Mouse (Mus musculus) neural tube, embryonic 15.5 days (tissue): Measurements from ENCODE around the gene Rbms3. TPM values are rescaled to one million over a fixed set of nuclear protein-coding genes. Genes with fewer than 3 reads are reported as not detected.

Experiments used
- ATAC-seq: fragments of 200-750 bp; cut with Nextera tagmentation; 2 replicates; pipeline ENCODE4 v1.8.0; 2017; ENCODE audit warnings: mild to moderate bottlenecking, moderate TSS enrichment, moderate library complexity; ENCODE audit not compliant: low FRiP score
- H3K27ac ChIP-seq: fragments of 300-500 bp; sonication (generic); replicated peaks from 2 replicates; pipeline ENCODE4 v1.5.1; 2015; ENCODE audit warnings: mild to moderate bottlenecking, inconsistent platforms
- H3K27me3 ChIP-seq: fragments of 300-500 bp; sonication (generic); replicated peaks from 2 replicates; pipeline ENCODE4 v1.6.1; 2015; ENCODE audit warnings: inconsistent platforms
- H3K36me3 ChIP-seq: fragments of 300-500 bp; sonication (generic); 2 replicates; pipeline ENCODE4 v1.6.1; 2015; ENCODE audit warnings: inconsistent platforms
- H3K4me1 ChIP-seq: fragments of 300-500 bp; sonication (generic); 2 replicates; pipeline ENCODE4 v1.6.1; 2015; ENCODE audit warnings: inconsistent platforms
- H3K4me2 ChIP-seq: fragments of 300-500 bp; sonication (generic); 2 replicates; pipeline ENCODE4 v1.6.1; 2015; ENCODE audit warnings: inconsistent platforms, mild to moderate bottlenecking, moderate library complexity
- H3K4me3 ChIP-seq: fragments of 300-500 bp; sonication (generic); replicated peaks from 2 replicates; pipeline ENCODE4 v1.5.1; 2015; ENCODE audit warnings: mild to moderate bottlenecking, inconsistent platforms
- H3K9ac ChIP-seq: fragments of 300-500 bp; sonication (generic); replicated peaks from 2 replicates; pipeline ENCODE4 v1.6.1; 2015; ENCODE audit warnings: mild to moderate bottlenecking, inconsistent platforms
- H3K9me3 ChIP-seq: fragments of 300-500 bp; sonication (generic); replicated peaks from 2 replicates; pipeline ENCODE4 v1.6.1; 2016; ENCODE audit warnings: inconsistent platforms
- WGBS: fragments of 180-500 bp; shearing (Covaris S2); methylation state at CpG from one replicate; pipeline ENCODE4 v1.1.7; 2015; ENCODE audit warnings: mixed read lengths; 5-methylcytosine and 5-hydroxymethylcytosine counted together
- polyA plus RNA-seq: library from polyadenylated mRNA; unstranded; fragments of >200 nt; fragmentation: Nextera tagmentation; extraction: Ambion mirVana; gene quantifications from 2 replicates; pipeline ENCODE4 v1.2.1, GENCODE M21; 2015

Gene Rbms3
- polyA plus RNA-seq, 1 experiment from 2014 or later, result 83.4 TPM

DNA sequence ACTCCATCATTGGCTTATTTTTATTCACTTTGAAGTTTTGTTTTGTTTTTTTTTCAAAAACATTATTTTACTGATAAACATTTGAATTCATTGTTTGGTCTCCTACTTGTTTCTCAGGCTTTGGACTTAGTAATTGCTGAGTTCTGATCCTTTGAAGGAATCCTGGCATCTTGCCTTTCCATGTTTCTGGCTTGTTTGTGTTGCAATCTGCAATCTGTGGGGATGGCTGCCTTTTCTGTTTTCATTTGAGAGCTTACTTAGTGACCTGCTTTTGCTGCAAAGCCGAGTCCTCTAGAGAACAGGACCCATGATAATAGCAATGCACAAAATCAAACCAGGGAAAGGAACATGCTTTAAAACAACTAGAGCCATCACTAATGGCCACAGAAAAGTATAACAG lies 969.8 kb downstream of the Rbms3 start:
- WGBS, result 81% methylated on average over 1 of the region's 1 CpGs
- no peak overlapping the region for H3K9ac ChIP-seq
- no peak overlapping the region for H3K4me2 ChIP-seq
- H3K27ac ChIP-seq, result no peak overlapping the region
- no peaks in the 10 kb centered on the region for H3K9me3 ChIP-seq
- H3K36me3 ChIP-seq, result no peaks in the 10 kb centered on the region
- no peaks in the 10 kb centered on the region for H3K4me1 ChIP-seq
- ATAC-seq, result no peak
- H3K27me3 ChIP-seq, result no peaks in the 10 kb centered on the region
- H3K4me3 ChIP-seq, result no peak overlapping the region

DNA sequence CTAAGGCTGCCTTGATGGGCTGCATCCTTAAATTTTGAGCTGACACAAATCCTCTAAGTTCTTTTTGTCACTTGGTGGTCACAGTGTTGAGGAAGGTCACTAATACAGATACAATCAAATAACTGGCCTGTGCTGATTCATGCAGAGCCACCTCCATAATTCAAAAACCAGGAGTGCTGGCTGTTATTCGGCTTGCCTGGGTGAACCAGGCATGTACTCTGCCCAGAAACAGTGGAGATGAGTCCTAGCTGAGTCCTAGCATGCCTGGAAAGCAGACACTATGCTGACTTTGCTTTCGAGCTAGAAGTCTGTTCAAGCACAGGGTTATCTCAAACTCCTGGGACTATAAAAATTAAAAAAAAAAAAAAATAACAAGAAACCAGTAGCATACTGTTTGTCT lies 972.6 kb downstream of the Rbms3 start:
- ATAC-seq, result no peak
- Histone ChIP-seq H3K27me3 (no peaks in the 10 kb centered on the region), H3K9me3 (no peaks in the 10 kb centered on the region), H3K4me3 (no peak overlapping the region), H3K4me2 (no peak overlapping the region), H3K27ac (no peak overlapping the region), H3K9ac (no peak overlapping the region), H3K4me1 (no peaks in the 10 kb centered on the region), H3K36me3 (no peaks in the 10 kb centered on the region)
- 87% methylated on average over 2 of the region's 2 CpGs for WGBS

DNA sequence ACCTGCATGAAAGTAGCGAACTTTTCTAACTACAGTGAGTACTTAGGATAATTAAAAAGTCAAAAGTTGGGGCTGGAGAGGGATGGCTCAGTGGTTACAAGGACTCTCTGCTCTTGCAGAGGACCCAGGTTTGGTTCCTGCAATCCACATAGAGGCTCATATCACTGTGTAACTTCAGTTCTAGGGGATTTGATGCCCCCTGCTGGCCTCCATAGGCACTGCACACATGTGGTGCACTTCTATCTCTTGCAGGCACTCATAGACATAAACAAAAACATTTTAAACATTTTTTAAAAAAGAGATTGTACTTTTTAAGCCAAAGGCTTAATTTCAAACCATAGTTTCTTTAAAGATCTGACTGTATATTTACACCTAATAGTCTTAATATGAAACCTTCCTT lies 978.3 kb downstream of the Rbms3 start:
- ATAC-seq, result no peak
- H3K4me1 ChIP-seq, result no peaks in the 10 kb centered on the region
- H3K9me3 ChIP-seq, result no peaks in the 10 kb centered on the region
- H3K27me3 ChIP-seq, result no peaks in the 10 kb centered on the region
- 97% methylated on average over 1 of the region's 1 CpGs for WGBS
- no peak overlapping the region for H3K9ac ChIP-seq
- no peaks in the 10 kb centered on the region for H3K36me3 ChIP-seq
- H3K27ac ChIP-seq, result no peak overlapping the region
- H3K4me3 ChIP-seq, result no peak overlapping the region
- no peak overlapping the region for H3K4me2 ChIP-seq

GRCm38 (mm10) chr9:116649955-116650354 lies 979.8 kb downstream of the Rbms3 start:
- 77% methylated on average over 4 of the region's 4 CpGs for WGBS

DNA sequence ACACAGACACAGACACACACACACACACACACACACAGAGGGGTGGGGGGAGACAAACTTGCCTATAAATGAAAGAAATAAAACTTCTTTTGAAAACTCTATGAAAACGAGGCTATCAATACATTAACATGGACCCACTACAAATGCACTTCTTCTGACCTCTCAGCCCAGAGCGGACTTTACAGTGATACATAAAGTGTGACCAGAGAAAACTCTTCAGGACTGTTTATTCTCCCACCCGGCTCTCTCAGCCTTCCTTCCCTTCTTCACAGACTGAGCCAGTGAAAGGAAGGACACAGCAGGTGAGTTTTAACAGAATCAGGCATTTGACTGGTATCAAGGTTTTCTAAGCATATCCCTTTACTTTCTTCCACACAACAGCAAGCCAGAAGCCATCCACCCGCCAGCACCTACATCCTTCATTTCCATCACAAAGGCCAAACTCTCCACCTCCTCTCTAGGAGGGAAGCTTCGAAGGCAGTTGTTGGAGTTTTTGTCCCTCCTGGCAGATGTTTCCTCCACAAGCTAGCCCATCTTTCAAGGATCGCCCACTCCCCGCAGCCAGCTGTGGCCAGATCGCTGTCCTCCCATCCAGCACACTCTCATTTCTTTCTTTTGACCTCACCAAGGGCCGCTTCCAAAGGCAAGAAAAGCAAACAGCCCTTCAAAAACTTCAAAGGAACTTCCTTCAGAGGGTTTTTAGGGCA lies 980.5 kb downstream of the Rbms3 start:
- Histone ChIP-seq H3K36me3 (no peaks in the 10 kb centered on the region), H3K4me3 (no peak overlapping the region), H3K4me2 (no peak overlapping the region), H3K9ac (no peak overlapping the region), H3K27me3 (no peaks in the 10 kb centered on the region), H3K9me3 (no peaks in the 10 kb centered on the region), H3K27ac (no peak overlapping the region), H3K4me1 (no peaks in the 10 kb centered on the region)
- 19% methylated on average over 9 of the region's 9 CpGs for WGBS
- no peak for ATAC-seq

More at GRCm38 (mm10) chr9:116649955-116650354, 979.8 kb downstream of the Rbms3 start:
- no peak for ATAC-seq
- Histone ChIP-seq H3K27ac (no peak overlapping the region), H3K4me2 (no peak overlapping the region), H3K4me1 (no peaks in the 10 kb centered on the region), H3K4me3 (no peak overlapping the region), H3K9me3 (no peaks in the 10 kb centered on the region), H3K27me3 (no peaks in the 10 kb centered on the region), H3K9ac (no peak overlapping the region), H3K36me3 (no peaks in the 10 kb centered on the region)

GRCm38 (mm10) chr9:116644616-116645015 lies 985.1 kb downstream of the Rbms3 start:
- no peak overlapping the region for H3K9ac ChIP-seq
- 43% methylated on average over 8 of the region's 8 CpGs for WGBS
- ATAC-seq, result no peak
- 0 out of 2 replicates have a peak, but pooled peaks cover 5% of the 10 kb centered on the region for H3K4me1 ChIP-seq
- H3K27ac ChIP-seq, result no peak overlapping the region
- H3K4me3 ChIP-seq, result no peak overlapping the region
- no peaks in the 10 kb centered on the region for H3K36me3 ChIP-seq
- peaks cover 7% of the 10 kb centered on the region; the same call in 1 of the 2 replicates for H3K9me3 ChIP-seq
- no peak overlapping the region for H3K4me2 ChIP-seq
- H3K27me3 ChIP-seq, result no peaks in the 10 kb centered on the region

GRCm38 (mm10) chr9:116640302-116640679 lies 989.4 kb downstream of the Rbms3 start:
- H3K4me3 ChIP-seq, result no peak overlapping the region
- no peaks in the 10 kb centered on the region for H3K27me3 ChIP-seq
- no peak for ATAC-seq
- H3K9me3 ChIP-seq, result peaks cover 7% of the 10 kb centered on the region; the same call in 1 of the 2 replicates
- H3K4me2 ChIP-seq, result no peak overlapping the region
- 0 out of 2 replicates have a peak, but pooled peaks cover 5% of the 10 kb centered on the region for H3K4me1 ChIP-seq
- 49% methylated on average over 4 of the region's 4 CpGs for WGBS
- no peak overlapping the region for H3K9ac ChIP-seq
- H3K36me3 ChIP-seq, result no peaks in the 10 kb centered on the region
- no peak overlapping the region for H3K27ac ChIP-seq

DNA sequence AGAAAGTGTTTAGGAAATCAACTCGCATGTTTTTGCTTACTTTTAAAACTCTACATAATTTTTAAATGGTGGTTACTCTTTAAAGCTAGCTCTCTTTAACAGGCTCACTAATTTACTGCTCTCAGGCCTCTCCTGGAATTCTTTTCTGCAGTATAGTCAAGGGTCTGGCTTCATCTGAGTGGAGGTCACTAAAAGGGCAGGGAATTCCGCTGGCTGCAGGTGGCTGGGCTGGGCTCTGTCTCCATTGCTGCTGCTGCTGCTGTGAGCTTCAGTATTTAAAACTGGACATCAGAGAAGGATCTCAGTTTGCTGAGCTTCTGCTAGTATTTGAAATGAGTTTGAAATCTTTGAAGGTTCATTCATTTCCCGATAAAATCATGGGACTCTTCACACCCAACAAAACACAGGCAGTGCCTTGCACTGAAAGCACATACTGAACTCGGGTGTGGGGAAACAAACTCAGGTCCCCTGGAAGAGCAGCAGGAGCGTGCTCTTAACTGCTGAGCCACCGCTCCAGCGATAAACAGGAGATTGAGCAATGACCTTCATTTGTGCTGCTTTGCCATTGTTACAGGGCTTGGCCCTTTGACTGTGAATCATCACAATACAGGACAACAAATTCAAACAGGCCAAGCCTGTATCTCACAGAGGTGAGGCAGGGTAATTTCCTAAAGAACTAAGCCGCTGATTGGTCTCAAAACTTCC lies 990.0 kb downstream of the Rbms3 start:
- H3K4me3 ChIP-seq, result no peak overlapping the region
- peaks cover 7% of the 10 kb centered on the region; the same call in 1 of the 2 replicates for H3K9me3 ChIP-seq
- H3K4me2 ChIP-seq, result no peak overlapping the region
- H3K4me1 ChIP-seq, result 0 out of 2 replicates have a peak, but pooled peaks cover 5% of the 10 kb centered on the region
- 32% methylated on average over 8 of the region's 8 CpGs for WGBS
- H3K27ac ChIP-seq, result peak overlapping the region; percentile 41; the same call in 1 of the 2 replicates
- H3K36me3 ChIP-seq, result no peaks in the 10 kb centered on the region
- ATAC-seq, result no peak
- no peak overlapping the region for H3K9ac ChIP-seq
- H3K27me3 ChIP-seq, result no peaks in the 10 kb centered on the region

- Histone ChIP-seq H3K4me2 (no peak overlapping the region), H3K27ac (no peak overlapping the region), H3K9ac (no peak overlapping the region), H3K36me3 (no peaks in the 10 kb centered on the region), H3K4me3 (no peak overlapping the region), H3K27me3 (no peaks in the 10 kb centered on the region), H3K9me3 (0 out of 2 replicates have a peak, but pooled peaks cover 2% of the 10 kb centered on the region), H3K4me1 (no peaks in the 10 kb centered on the region)
- WGBS, result 88% methylated on average over 5 of the region's 5 CpGs
- no peak for ATAC-seq
Observed at GRCm38 (mm10) chr9:116633786-116634185, 995.9 kb downstream of the Rbms3 start.

DNA sequence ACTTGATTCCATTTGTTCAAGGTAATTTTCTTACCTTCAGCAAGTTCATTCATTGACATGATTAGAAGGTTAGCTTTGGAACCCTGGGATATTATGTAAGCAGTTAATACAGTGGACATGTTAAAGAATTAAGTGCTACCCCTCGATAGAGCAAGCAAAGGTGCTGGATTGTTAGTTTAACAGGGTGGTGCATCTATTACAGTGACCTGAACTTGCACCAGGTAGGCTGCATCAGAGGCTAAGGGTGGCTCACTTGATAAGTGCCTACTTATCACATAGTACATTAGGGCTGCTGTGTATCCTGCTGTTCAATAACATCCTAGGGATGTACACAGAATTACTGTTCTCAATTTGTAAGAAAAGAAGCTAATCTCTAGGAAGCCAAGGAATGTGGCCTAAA lies 996.6 kb downstream of the Rbms3 start:
- no peaks in the 10 kb centered on the region for H3K27me3 ChIP-seq
- H3K27ac ChIP-seq, result no peak overlapping the region
- WGBS, result 95% methylated on average over 1 of the region's 1 CpGs
- ATAC-seq, result no peak
- H3K9ac ChIP-seq, result no peak overlapping the region
- no peak overlapping the region for H3K4me3 ChIP-seq
- 0 out of 2 replicates have a peak, but pooled peaks cover 2% of the 10 kb centered on the region for H3K9me3 ChIP-seq
- H3K4me1 ChIP-seq, result no peaks in the 10 kb centered on the region
- H3K4me2 ChIP-seq, result no peak overlapping the region
- no peaks in the 10 kb centered on the region for H3K36me3 ChIP-seq

GRCm38 (mm10) chr9:116631816-116632215 lies 997.9 kb downstream of the Rbms3 start:
- Histone ChIP-seq H3K27ac (no peak overlapping the region), H3K4me2 (no peak overlapping the region), H3K4me1 (no peaks in the 10 kb centered on the region), H3K27me3 (no peaks in the 10 kb centered on the region), H3K9me3 (0 out of 2 replicates have a peak, but pooled peaks cover 2% of the 10 kb centered on the region), H3K9ac (no peak overlapping the region), H3K4me3 (no peak overlapping the region), H3K36me3 (no peaks in the 10 kb centered on the region)
- ATAC-seq, result no peak
- 91% methylated on average over 1 of the region's 1 CpGs for WGBS

GRCm38 (mm10) chr9:116630805-116631204 lies 998.9 kb downstream of the Rbms3 start:
- no peak for ATAC-seq
- Histone ChIP-seq H3K36me3 (no peaks in the 10 kb centered on the region), H3K9ac (no peak overlapping the region), H3K4me1 (no peaks in the 10 kb centered on the region), H3K27me3 (no peaks in the 10 kb centered on the region), H3K4me2 (no peak overlapping the region), H3K27ac (no peak overlapping the region), H3K4me3 (no peak overlapping the region), H3K9me3 (0 out of 2 replicates have a peak, but pooled peaks cover 2% of the 10 kb centered on the region)
- 86% methylated on average over 10 of the region's 10 CpGs for WGBS
